Mouse (Mus musculus): Measurements from ENCODE around the gene Colgalt1.

DNA sequence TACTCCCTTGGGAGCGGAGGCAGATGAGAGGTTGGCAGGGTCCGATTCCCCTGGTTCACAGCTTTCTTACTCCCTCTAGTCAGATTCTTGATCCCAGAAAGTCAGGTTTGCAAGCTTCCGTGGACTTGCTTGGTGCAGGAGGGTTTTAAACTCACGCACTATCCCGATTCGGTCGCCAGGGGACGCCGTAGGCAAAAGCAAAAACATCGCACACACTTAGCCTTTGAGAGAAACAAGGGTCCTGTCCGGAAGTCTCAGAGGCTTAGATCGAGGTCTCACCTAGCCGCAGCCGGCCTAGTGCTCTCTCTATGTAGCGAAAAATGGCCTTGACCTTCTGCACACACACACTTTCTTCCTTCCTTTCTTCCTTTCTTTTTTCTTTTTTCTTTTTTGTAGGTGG is 49.4 kb upstream of the Colgalt1 start:
- TF ChIP-seq ZNF384 (IDR thresholded peaks at IDR 0.05; ENCODE audit: low read depth, low read length) (no peak), CTCF (conservative IDR thresholded peaks at IDR 0.05 in 1 of 2, IDR thresholded peaks at IDR 0.05 in 1 of 2; ENCODE audit: low read depth in 2 of 2, low read length in 2 of 2) (peak; percentile 90 to 99), POLR2A (IDR thresholded peaks at IDR 0.05; ENCODE audit: low read depth, low read length) (no peak), MAZ (IDR thresholded peaks at IDR 0.05; ENCODE audit: low read depth, low read length) (no peak), MEF2A (IDR thresholded peaks at IDR 0.05; ENCODE audit: borderline replicate concordance, low read depth, low read length) (no peak), USF1 (IDR thresholded peaks at IDR 0.05; ENCODE audit: low read depth, low read length) (no peak), ZKSCAN1 (IDR thresholded peaks at IDR 0.05; ENCODE audit: borderline replicate concordance, low read depth, low read length) (no peak), ZMIZ1 (IDR thresholded peaks at IDR 0.05; ENCODE audit: low read depth, low read length) (no peak), SMC3 (IDR thresholded peaks at IDR 0.05; ENCODE audit: low read depth, low read length) (peak; percentile 100), JUND (conservative IDR thresholded peaks at IDR 0.05; ENCODE audit: low read depth, low read length) (no peak), MAX (IDR thresholded peaks at IDR 0.05; ENCODE audit: low read length) (no peak; the same call in 1 of the 2 replicates), ZC3H11A (IDR thresholded peaks at IDR 0.05; ENCODE audit: low read depth, low read length) (peak; percentile 94), EP300 (IDR thresholded peaks at IDR 0.05; ENCODE audit: low read length) (no peak)

Data from CH12.LX (cell line).